Mouse (Mus musculus) olfactory bulb, adult 2 months (tissue): ENCODE results near the gene Abca7.

Source experiments
- CTCF ChIP-seq: fragments of 200-500 bp; IDR thresholded peaks from 2 replicates; pipeline ENCODE4 v1.5.1; 2012; ENCODE audit warnings: low read depth, mild to moderate bottlenecking, low read length, moderate library complexity; ENCODE audit not compliant: insufficient read depth
- POLR2A ChIP-seq: fragments of 200-500 bp; IDR thresholded peaks from 2 replicates; pipeline ENCODE4 v1.6.1; 2012; ENCODE audit warnings: mild to moderate bottlenecking, low read depth, low read length, moderate library complexity; ENCODE audit not compliant: insufficient read depth

- TF ChIP-seq CTCF = no peak
- no peak for TF ChIP-seq POLR2A
These were observed 59.6 kb downstream of the Abca7 start for GRCm38 (mm10) chr10:80055891-80056290.
